Mouse (Mus musculus) testis, adult 2 months (tissue): ENCODE results near the gene Rph3al. TPM values are rescaled to one million over a fixed set of nuclear protein-coding genes. Genes with fewer than 3 reads are reported as not detected.

Source experiments
- H3K27ac ChIP-seq: fragments of 200-500 bp; 2 replicates; pipeline ENCODE4 v1.5.1; 2012; ENCODE audit warnings: low read depth, low read length; ENCODE audit not compliant: control insufficient read depth, insufficient read depth
- H3K27me3 ChIP-seq: fragments of 200-500 bp; 2 replicates; pipeline ENCODE4 v1.6.1; 2012; ENCODE audit warnings: mild to moderate bottlenecking, low read length, moderate library complexity; ENCODE audit not compliant: control insufficient read depth, insufficient read depth
- H3K36me3 ChIP-seq: fragments of 200-500 bp; 2 replicates; pipeline ENCODE4 v1.6.1; 2012; ENCODE audit warnings: mild to moderate bottlenecking, low read length; ENCODE audit not compliant: control insufficient read depth, insufficient read depth
- H3K4me1 ChIP-seq: fragments of 200-500 bp; 2 replicates; pipeline ENCODE4 v1.6.1; 2012; ENCODE audit warnings: low read length; ENCODE audit not compliant: control insufficient read depth, insufficient read depth
- H3K4me3 ChIP-seq: fragments of 200-500 bp; 2 replicates; pipeline ENCODE4 v1.5.1; 2012; ENCODE audit warnings: low read depth, mild to moderate bottlenecking, low read length, moderate library complexity, mixed read lengths; ENCODE audit not compliant: control insufficient read depth
- CTCF ChIP-seq: fragments of 200-500 bp; IDR thresholded peaks from 2 replicates; pipeline ENCODE4 v1.5.1; 2012; ENCODE audit warnings: low read depth, mild to moderate bottlenecking, inconsistent platforms, low read length, moderate library complexity; ENCODE audit not compliant: control insufficient read depth, insufficient read depth, insufficient replicate concordance
- POLR2A ChIP-seq: fragments of 200-500 bp; IDR thresholded peaks from 2 replicates; pipeline ENCODE4 v1.6.1; 2012; ENCODE audit warnings: low read depth, mild to moderate bottlenecking, inconsistent platforms, low read length, moderate library complexity; ENCODE audit not compliant: control insufficient read depth
- polyA plus RNA-seq: library from polyadenylated mRNA; depleted of rRNA; stranded (reverse); fragments of >200 nt; gene quantifications from 2 replicates; pipeline ENCODE4 v1.2.3, GENCODE M21; 2012

Gene Rph3al
- polyA plus RNA-seq, 1 experiment, result 0.91 TPM

DNA sequence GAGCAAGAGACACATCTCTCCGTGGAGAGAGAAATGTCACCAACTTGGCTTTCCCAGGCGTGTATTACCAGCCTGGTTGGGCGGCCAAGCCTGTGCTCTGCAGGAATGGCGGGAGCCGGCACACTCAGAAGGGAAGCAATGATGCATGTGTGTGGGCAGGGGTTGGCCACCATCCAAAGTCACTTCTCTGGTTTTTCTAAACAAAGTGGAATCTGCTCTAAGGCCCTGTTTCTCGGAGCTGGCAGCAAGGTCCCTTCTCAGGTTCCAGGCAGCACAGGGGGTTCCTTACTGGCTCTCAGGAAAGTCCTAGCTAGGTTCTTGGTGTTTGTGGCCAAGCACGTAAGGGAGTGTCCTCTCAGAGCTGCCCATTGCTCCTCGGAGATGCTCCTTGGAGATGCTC is 58.2 kb downstream of the Rph3al start:
- Histone ChIP-seq H3K4me3 (no peak overlapping the region), H3K27me3 (no peaks in the 10 kb centered on the region), H3K4me1 (no peaks in the 10 kb centered on the region; the same call in 1 of the 2 replicates), H3K27ac (no peak overlapping the region), H3K36me3 (no peaks in the 10 kb centered on the region)
- TF ChIP-seq CTCF (no peak), POLR2A (no peak)

GRCm38 (mm10) chr11:75878460-75878859 is 59.8 kb downstream of the Rph3al start:
- Histone ChIP-seq H3K4me3 (no peak overlapping the region), H3K4me1 (no peaks in the 10 kb centered on the region; the same call in 1 of the 2 replicates), H3K36me3 (no peaks in the 10 kb centered on the region), H3K27ac (no peak overlapping the region), H3K27me3 (no peaks in the 10 kb centered on the region)
- TF ChIP-seq POLR2A, result no peak
- TF ChIP-seq CTCF, result no peak

GRCm38 (mm10) chr11:75876043-75876780 is 62.0 kb downstream of the Rph3al start:
- H3K4me3 ChIP-seq, result no peak overlapping the region
- no peaks in the 10 kb centered on the region for H3K36me3 ChIP-seq
- H3K27ac ChIP-seq, result no peak overlapping the region
- no peaks in the 10 kb centered on the region; the same call in 1 of the 2 replicates for H3K4me1 ChIP-seq
- TF ChIP-seq CTCF (no peak), POLR2A (no peak)
- no peaks in the 10 kb centered on the region for H3K27me3 ChIP-seq

DNA sequence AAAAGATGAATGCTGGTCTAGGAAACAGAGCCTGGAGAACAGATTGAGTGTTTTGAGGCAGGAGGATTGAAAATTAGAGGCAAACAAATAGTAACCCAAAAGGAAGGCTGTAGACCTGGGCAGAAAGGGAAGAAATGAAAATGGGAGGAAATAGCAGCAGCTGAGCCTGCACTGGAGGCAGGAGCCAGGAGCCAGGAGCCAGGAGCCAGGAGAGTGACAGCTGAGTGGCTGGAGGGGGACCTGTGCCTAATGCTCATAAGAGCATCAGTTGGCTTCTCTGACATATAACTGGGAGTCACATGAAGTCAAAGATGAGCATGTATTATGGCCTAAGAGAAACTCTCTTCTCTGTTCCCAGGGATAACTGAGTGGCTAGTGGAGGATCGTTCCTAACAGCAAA is 66.5 kb downstream of the Rph3al start:
- Histone ChIP-seq H3K27me3 (no peaks in the 10 kb centered on the region), H3K4me1 (no peaks in the 10 kb centered on the region), H3K36me3 (no peaks in the 10 kb centered on the region), H3K4me3 (no peak overlapping the region), H3K27ac (no peak overlapping the region)
- TF ChIP-seq CTCF (no peak), POLR2A (no peak)

- Histone ChIP-seq H3K27ac (no peak overlapping the region), H3K4me3 (no peak overlapping the region), H3K36me3 (no peaks in the 10 kb centered on the region), H3K4me1 (no peaks in the 10 kb centered on the region), H3K27me3 (no peaks in the 10 kb centered on the region)
- TF ChIP-seq CTCF (no peak), POLR2A (no peak)
These were observed 67.3 kb downstream of the Rph3al start for GRCm38 (mm10) chr11:75870947-75871346.

GRCm38 (mm10) chr11:75870386-75870785 is 67.8 kb downstream of the Rph3al start:
- H3K36me3 ChIP-seq, result no peaks in the 10 kb centered on the region
- no peak overlapping the region for H3K4me3 ChIP-seq
- no peak overlapping the region for H3K27ac ChIP-seq
- H3K27me3 ChIP-seq, result no peaks in the 10 kb centered on the region
- no peaks in the 10 kb centered on the region for H3K4me1 ChIP-seq
- TF ChIP-seq POLR2A (no peak), CTCF (no peak)

GRCm38 (mm10) chr11:75869898-75870297 is 68.3 kb downstream of the Rph3al start:
- no peak overlapping the region for H3K4me3 ChIP-seq
- no peaks in the 10 kb centered on the region for H3K27me3 ChIP-seq
- no peaks in the 10 kb centered on the region for H3K4me1 ChIP-seq
- no peaks in the 10 kb centered on the region for H3K36me3 ChIP-seq
- H3K27ac ChIP-seq, result no peak overlapping the region
- TF ChIP-seq CTCF, result no peak
- TF ChIP-seq POLR2A, result no peak
